Mouse (Mus musculus): Measurements from ENCODE around the gene Zrsr2.

DNA sequence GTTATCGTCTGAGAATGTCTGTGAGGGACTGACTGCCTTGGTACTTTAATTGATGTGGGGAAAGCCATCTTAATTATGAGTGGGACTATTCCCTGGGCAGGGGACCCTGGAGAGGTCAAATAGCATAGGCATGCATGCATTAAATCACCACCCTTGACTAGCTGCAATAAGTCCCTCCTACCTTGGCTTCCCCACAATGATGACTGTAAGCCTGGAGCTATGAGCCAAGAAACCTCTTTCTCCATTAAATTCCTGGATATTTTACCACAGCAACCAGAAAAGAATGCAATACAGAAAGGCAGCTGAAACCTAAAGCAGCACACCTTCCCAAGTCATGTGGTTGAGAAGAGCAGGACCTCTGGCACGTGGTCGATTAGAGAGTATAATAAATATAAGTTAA is 14.1 kb downstream of the Zrsr2 start:
- no peak for TF ChIP-seq CTCF (IDR thresholded peaks at IDR 0.05; ENCODE audit: borderline replicate concordance, insufficient read depth, low read length)
- TF ChIP-seq POLR2A (IDR thresholded peaks at IDR 0.05; ENCODE audit: low read depth, low read length), result no peak
